Mouse (Mus musculus) CH12.LX (cell line): Measurements from ENCODE around the gene Fam20b. TPM values are rescaled to one million over a fixed set of nuclear protein-coding genes. Genes with fewer than 3 reads are reported as not detected.

ENCODE experiments used
- DNase-seq: peaks from one replicate; pipeline ENCODE4 v3.0.0-alpha.2; 2013; ENCODE audit errors: extremely low read depth
- H3K27ac ChIP-seq: 2 replicates; pipeline ENCODE4 v1.5.1; 2012; ENCODE audit warnings: low read depth, mild to moderate bottlenecking, control low read depth, moderate library complexity; ENCODE audit not compliant: insufficient read depth
- H3K27me3 ChIP-seq: replicated peaks from 2 replicates; pipeline ENCODE3; 2012; ENCODE audit warnings: inconsistent platforms
- H3K36me3 ChIP-seq, 2 experiments: replicated peaks in 1 of 2; 2 replicates each; pipeline versions ENCODE3 to v1.6.1; 2012; ENCODE audit warnings: inconsistent platforms in 1 of 2, low read length in 1 of 2, mild to moderate bottlenecking in 1 of 2, mixed read lengths in 1 of 2, moderate library complexity in 1 of 2; ENCODE audit not compliant: control insufficient read depth in 1 of 2, insufficient read depth in 1 of 2
- H3K4me1 ChIP-seq, 2 experiments: 2 replicates each; pipeline ENCODE4 v1.6.1; 2012; ENCODE audit warnings: inconsistent platforms in 1 of 2, moderate library complexity in 1 of 2; ENCODE audit not compliant: insufficient read depth in 2 of 2, control insufficient read depth in 1 of 2
- H3K4me2 ChIP-seq: 2 replicates; pipeline ENCODE4 v1.6.1; 2012; ENCODE audit warnings: low read depth, mild to moderate bottlenecking, control low read depth; ENCODE audit not compliant: poor library complexity, insufficient read depth, severe bottlenecking
- H3K4me3 ChIP-seq, 3 experiments: fragments of 150-350 bp in 1 of 3; sonication (generic) in 1 of 3; replicated peaks in 1 of 3; 2 replicates each; pipeline versions ENCODE3 to v1.5.1; 2011 to 2012; ENCODE audit warnings: low read depth in 2 of 3, low read length in 2 of 3, mild to moderate bottlenecking in 2 of 3, moderate library complexity in 2 of 3, control low read depth in 1 of 3, improper control_type of control experiment in 1 of 3, inconsistent platforms in 1 of 3, mixed read lengths in 1 of 3; ENCODE audit not compliant: poor library complexity in 1 of 3
- H3K79me2 ChIP-seq: replicated peaks from 2 replicates; pipeline ENCODE4 v1.6.1; 2012; ENCODE audit warnings: mild to moderate bottlenecking, moderate library complexity; ENCODE audit not compliant: control insufficient read depth, poor library complexity, insufficient read depth, severe bottlenecking; ENCODE audit errors: extremely low read depth
- H3K9ac ChIP-seq: 2 replicates; pipeline ENCODE4 v1.6.1; 2012; ENCODE audit warnings: low read depth, mild to moderate bottlenecking, control low read depth, moderate library complexity; ENCODE audit not compliant: insufficient read depth
- H3K9me3 ChIP-seq: replicated peaks from 2 replicates; pipeline ENCODE3; 2012; ENCODE audit warnings: low read length, inconsistent platforms, mixed read lengths
- CHD1 ChIP-seq: IDR thresholded peaks from 2 replicates; pipeline ENCODE4 v1.6.1; 2012; ENCODE audit warnings: low read depth, low read length, improper control_type of control experiment, inconsistent platforms
- CHD2 ChIP-seq: IDR thresholded peaks from 2 replicates; pipeline ENCODE4 v1.6.1; 2011; ENCODE audit warnings: low read length, improper control_type of control experiment
- CTCF ChIP-seq, 2 experiments: IDR thresholded peaks in 1 of 2; conservative IDR thresholded peaks in 1 of 2; 2 replicates each; pipeline ENCODE4 v1.5.1; 2011 to 2012; ENCODE audit warnings: low read depth in 2 of 2, low read length in 2 of 2, improper control_type of control experiment in 1 of 2, inconsistent platforms in 1 of 2, mild to moderate bottlenecking in 1 of 2, moderate library complexity in 1 of 2
- JUN ChIP-seq: IDR thresholded peaks from 2 replicates; pipeline ENCODE4 v1.6.1; 2011; ENCODE audit warnings: low read depth, mild to moderate bottlenecking, low read length, improper control_type of control experiment, moderate library complexity; ENCODE audit not compliant: insufficient read depth
- JUND ChIP-seq: conservative IDR thresholded peaks from 2 replicates; pipeline ENCODE4 v1.6.1; 2011; ENCODE audit warnings: low read depth, low read length, improper control_type of control experiment
- MAZ ChIP-seq: IDR thresholded peaks from 2 replicates; pipeline ENCODE4 v1.6.1; 2012; ENCODE audit warnings: low read depth, mild to moderate bottlenecking, inconsistent platforms, low read length, improper control_type of control experiment, moderate library complexity
- MYC ChIP-seq: IDR thresholded peaks from 2 replicates; pipeline ENCODE4 v1.6.1; 2011; ENCODE audit warnings: low read depth, mild to moderate bottlenecking, improper control_type of control experiment, low read length
- POLR2AphosphoS2 ChIP-seq: IDR thresholded peaks from 2 replicates; pipeline ENCODE4 v1.6.1; 2011; ENCODE audit warnings: low read depth, low read length, improper control_type of control experiment
- SIN3A ChIP-seq: IDR thresholded peaks from 2 replicates; pipeline ENCODE4 v1.6.1; 2012; ENCODE audit warnings: low read length, improper control_type of control experiment, inconsistent platforms
- TBP ChIP-seq: conservative IDR thresholded peaks from 2 replicates; pipeline ENCODE4 v1.6.1; 2011; ENCODE audit warnings: low read depth, low read length, improper control_type of control experiment
- UBTF ChIP-seq: IDR thresholded peaks from 2 replicates; pipeline ENCODE4 v1.6.1; 2012; ENCODE audit warnings: low read depth, mild to moderate bottlenecking, inconsistent platforms, low read length, improper control_type of control experiment, moderate library complexity
- USF1 ChIP-seq: IDR thresholded peaks from 2 replicates; pipeline ENCODE4 v1.6.1; 2014; ENCODE audit warnings: low read depth, mild to moderate bottlenecking, inconsistent platforms, low read length, improper control_type of control experiment
- dilution Hi-C: fragments of 300-500 bp; cut with MboI; formaldehyde crosslinking; loops from 2 replicates; pipeline ENCODE4 v1.14.3; 2020; ENCODE audit warnings: low sequenced_read_pairs; ENCODE audit not compliant: extremely low pct_unique_long_range_greater_than_20kb, extremely low pct_ligation_motif_present
- in situ Hi-C: fragments of 300-500 bp; cut with MboI; formaldehyde crosslinking; loops from 3 replicates; pipeline ENCODE4 v1.14.3; 2019; ENCODE audit warnings: low sequenced_read_pairs, low pct_ligation_motif_present, low pct_unique_long_range_greater_than_20kb, mixed read lengths
- polyA plus RNA-seq: library from polyadenylated mRNA; unstranded; fragments of >175 nt; gene quantifications from 2 replicates; pipeline ENCODE4 v1.2.1, GENCODE M21; 2012; ENCODE audit warnings: low read depth; ENCODE audit not compliant: insufficient read length
- total RNA-seq, 2 experiments: library from RNA; depleted of rRNA; stranded (reverse); fragments of 300-350 nt in 1 of 2; fragments of >200 nt in 1 of 2; gene quantifications; 2 replicates each; pipeline ENCODE4 v1.2.3; 2012 to 2014

Fam20b gene
- total and polyA plus RNA-seq, 3 experiments: 21.2 to 26.5 (median 22.3) TPM

DNA sequence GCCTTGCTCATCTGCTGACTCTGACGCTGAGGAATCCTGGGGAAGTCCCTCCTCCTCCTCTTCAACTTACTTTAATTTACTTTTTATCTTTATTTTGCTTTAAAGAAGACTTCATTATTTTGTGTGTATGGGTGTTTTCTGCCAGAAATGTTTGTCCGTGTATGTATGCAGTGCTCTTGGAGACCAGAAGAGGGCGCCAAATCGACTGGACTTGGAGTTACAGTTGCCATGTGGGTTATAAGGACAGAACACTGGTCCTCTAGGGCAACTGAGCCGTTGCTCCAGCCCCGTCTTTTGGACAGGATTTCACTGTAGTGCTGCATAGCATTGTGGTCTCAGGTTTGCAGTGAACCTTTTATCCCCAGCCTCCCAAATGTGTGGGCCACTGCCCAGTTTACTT is 45.7 kb upstream of the Fam20b start:
- in situ Hi-C loops (no loop called here), dilution Hi-C loops (no loop called here)
- no peak overlapping the region for H3K4me2 ChIP-seq
- no peak overlapping the region for H3K4me3 ChIP-seq
- no peaks in the 10 kb centered on the region for H3K36me3 ChIP-seq
- no peak overlapping the region for H3K9ac ChIP-seq
- no peaks in the 10 kb centered on the region for H3K27me3 ChIP-seq
- no peaks in the 10 kb centered on the region for H3K79me2 ChIP-seq
- peaks cover 23% of the 10 kb centered on the region for H3K9me3 ChIP-seq
- H3K27ac ChIP-seq: no peak overlapping the region
- peak in 1 of 2 experiments; percentile 28; a peak in 2 of 4 replicates for TF ChIP-seq CTCF (conservative IDR thresholded peaks at IDR 0.05 in 1 of 2, IDR thresholded peaks at IDR 0.05 in 1 of 2; ENCODE audit: low read depth in 2 of 2, low read length in 2 of 2)
- TF ChIP-seq POLR2AphosphoS2: no peak
- TF ChIP-seq JUN: no peak
- no peak for TF ChIP-seq UBTF
- no peak for TF ChIP-seq SIN3A
- TF ChIP-seq MYC: no peak
- TF ChIP-seq, all 38 proteins: peak for 1
- no peak for DNase-seq
- peaks cover 0 to 2% of the 10 kb centered on the region in 2 experiments; a peak in 1 of 4 replicates for H3K4me1 ChIP-seq

DNA sequence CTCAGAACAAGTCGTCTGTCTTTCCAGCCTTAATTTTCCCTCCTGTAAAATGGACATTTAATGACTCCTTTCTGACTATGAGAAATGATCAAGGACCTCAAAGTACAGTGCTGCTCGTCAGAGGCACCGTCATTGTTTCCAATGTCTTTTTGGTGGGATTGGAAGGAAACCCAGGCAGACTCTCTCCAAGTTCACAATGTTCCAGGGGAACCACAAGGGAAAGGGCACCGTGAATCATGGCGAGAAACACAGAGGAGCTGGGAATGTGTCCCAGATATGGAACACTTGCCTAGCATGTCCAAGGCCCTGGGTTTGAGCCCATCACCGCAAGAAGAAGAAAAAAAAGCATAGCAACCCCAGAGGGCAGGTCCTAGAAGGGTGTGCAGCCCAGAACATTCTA is 44.4 kb upstream of the Fam20b start:
- dilution Hi-C loops: no loop called here

DNA sequence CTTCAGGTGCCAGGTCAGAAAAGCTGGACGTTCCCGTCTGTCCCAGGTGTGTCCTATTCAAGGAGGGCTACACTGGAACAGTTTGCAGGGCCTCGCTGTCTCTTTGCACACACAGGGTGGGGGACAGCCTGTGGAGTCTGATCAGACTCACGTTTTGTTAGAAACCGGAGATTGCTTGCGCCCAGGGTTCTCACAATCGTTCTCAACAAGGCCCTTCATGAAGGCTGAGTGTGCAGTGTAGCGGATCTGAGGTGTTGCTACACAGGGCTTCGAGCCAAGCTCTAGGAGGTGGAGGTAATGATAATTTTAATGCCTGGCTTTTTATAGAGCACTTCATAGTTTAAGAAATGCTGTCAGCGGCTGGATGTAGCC is 42.5 kb upstream of the Fam20b start:
- Histone ChIP-seq H3K9ac (no peak overlapping the region), H3K4me3 (no peak overlapping the region), H3K27me3 (no peaks in the 10 kb centered on the region), H3K4me1 (peaks cover 0 to 2% of the 10 kb centered on the region in 2 experiments; a peak in 1 of 4 replicates), H3K79me2 (no peaks in the 10 kb centered on the region), H3K9me3 (peaks cover 11% of the 10 kb centered on the region), H3K36me3 (no peaks in the 10 kb centered on the region), H3K4me2 (no peak overlapping the region)
- in situ Hi-C loops: no loop called here
- dilution Hi-C loops: no loop called here
- TF ChIP-seq JUND: no peak
- no peak for TF ChIP-seq TBP
- TF ChIP-seq USF1: no peak
- TF ChIP-seq MAZ: no peak
- TF ChIP-seq, all 38 proteins: peak for 0
- no peak overlapping the region for H3K27ac ChIP-seq
- DNase-seq: no peak

More for the DNA sequence above, 44.4 kb upstream of the Fam20b start:
- H3K27me3 ChIP-seq: no peaks in the 10 kb centered on the region
- H3K4me3 ChIP-seq: no peak overlapping the region
- in situ Hi-C loops: no loop called here
- H3K79me2 ChIP-seq: no peaks in the 10 kb centered on the region
- no peak for DNase-seq
- H3K4me2 ChIP-seq: no peak overlapping the region
- H3K9ac ChIP-seq: no peak overlapping the region
- TF ChIP-seq CHD1: no peak
- no peak for TF ChIP-seq CHD2
- no peaks in the 10 kb centered on the region for H3K36me3 ChIP-seq
- peaks cover 23% of the 10 kb centered on the region for H3K9me3 ChIP-seq
- no peak overlapping the region for H3K27ac ChIP-seq
- H3K4me1 ChIP-seq: peaks cover 0 to 2% of the 10 kb centered on the region in 2 experiments; a peak in 1 of 4 replicates
